Mouse (Mus musculus) heart, adult 2 months (tissue): ENCODE measurements around the gene Ccdc3. TPM values are rescaled to one million over a fixed set of nuclear protein-coding genes. Genes with fewer than 3 reads are reported as not detected.

Experiments used
- DNase-seq, 2 experiments: peaks; one replicate each; pipeline ENCODE4 v3.0.0; 2021
- H3K27ac ChIP-seq: fragments of 200-600 bp; 2 replicates; pipeline ENCODE4 v1.8.1; 2022
- H3K27me3 ChIP-seq: fragments of 200-500 bp; 2 replicates; pipeline ENCODE4 v1.6.1; 2012; ENCODE audit warnings: mild to moderate bottlenecking, low read length, inconsistent platforms, mixed read lengths; ENCODE audit not compliant: control insufficient read depth, insufficient read depth
- H3K36me3 ChIP-seq: fragments of 200-500 bp; 2 replicates; pipeline ENCODE4 v1.6.1; 2012; ENCODE audit warnings: low read length, inconsistent platforms; ENCODE audit not compliant: control insufficient read depth, insufficient read depth
- H3K4me1 ChIP-seq: fragments of 200-500 bp; 2 replicates; pipeline ENCODE4 v1.6.1; 2011; ENCODE audit warnings: low read length; ENCODE audit not compliant: control insufficient read depth, insufficient read depth
- H3K4me3 ChIP-seq: fragments of 200-600 bp; 2 replicates; pipeline ENCODE4 v1.8.1; 2022
- H3K79me2 ChIP-seq: fragments of 200-500 bp; replicated peaks from 2 replicates; pipeline ENCODE4 v1.6.1; 2012; ENCODE audit warnings: mild to moderate bottlenecking, inconsistent platforms, low read length, moderate library complexity, mixed read lengths; ENCODE audit not compliant: control insufficient read depth, insufficient read depth
- H3K9ac ChIP-seq: fragments of 200-500 bp; 2 replicates; pipeline ENCODE4 v1.6.1; 2012; ENCODE audit warnings: low read depth, mild to moderate bottlenecking, control low read depth, inconsistent platforms, low read length, mixed read lengths
- EP300 ChIP-seq: fragments of 200-500 bp; IDR thresholded peaks from 2 replicates; pipeline ENCODE4 v1.6.1; 2011; ENCODE audit warnings: low read depth, low read length, control low read depth; ENCODE audit not compliant: insufficient read depth
- POLR2A ChIP-seq: fragments of 200-500 bp; IDR thresholded peaks from 2 replicates; pipeline ENCODE4 v1.6.1; 2011; ENCODE audit warnings: mild to moderate bottlenecking, low read depth, low read length, control low read depth; ENCODE audit not compliant: insufficient read depth
- WGBS: fragments of 180-500 bp; shearing (Covaris S2); methylation state at CpG from one replicate; pipeline ENCODE4 v1.1.7; 2018; 5-methylcytosine and 5-hydroxymethylcytosine counted together
- intact Hi-C: fragments of 180-260 bp; cut with DNase I; formaldehyde crosslinking; loops from one replicate; pipeline ENCODE4 v1.15.1; 2025
- polyA plus RNA-seq: library from polyadenylated mRNA; depleted of rRNA; stranded (reverse); fragments of >200 nt; gene quantifications from 2 replicates; pipeline ENCODE4 v1.2.3, GENCODE M21; 2012; rRNA removed
- total RNA-seq, 2 experiments: library from RNA; stranded (reverse); gene quantifications; 2 replicates each; pipeline ENCODE4 v1.2.3; 2021

Gene Ccdc3
- total and polyA plus RNA-seq, 3 experiments = 3.9 to 5.0 (median 4.0) TPM

DNA sequence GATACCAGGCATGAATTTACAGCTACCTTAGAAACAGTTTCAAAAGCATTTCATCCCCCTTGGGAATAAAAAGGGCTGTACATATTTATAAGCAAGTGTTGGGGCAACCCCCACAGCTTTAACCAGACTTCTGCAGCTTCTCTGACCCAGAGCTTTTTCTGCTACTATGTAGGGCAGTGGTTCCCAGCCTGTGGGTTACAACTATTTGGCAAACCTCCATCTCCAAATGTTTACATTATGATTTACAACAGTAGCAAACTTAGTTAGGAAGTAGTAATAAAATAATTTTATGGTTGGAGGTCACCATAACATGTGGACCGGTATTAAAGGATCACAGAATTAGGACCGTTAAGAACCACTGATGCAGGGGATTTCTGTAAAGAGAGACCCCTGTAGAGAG is 130.4 kb downstream of the Ccdc3 start:
- TF ChIP-seq POLR2A (no peak), EP300 (no peak)
- Histone ChIP-seq H3K4me1 (no peaks in the 10 kb centered on the region), H3K27ac (no peak overlapping the region), H3K79me2 (no peaks in the 10 kb centered on the region), H3K27me3 (no peaks in the 10 kb centered on the region), H3K4me3 (no peak overlapping the region), H3K9ac (no peak overlapping the region), H3K36me3 (no peaks in the 10 kb centered on the region)
- no peak for DNase-seq
- 74% methylated on average over 2 of the region's 2 CpGs for WGBS
- intact Hi-C loops = no loop called here

Other genes with a start within 250 kb of the Ccdc3 start
- gene Phyh, start 218.8 kb upstream of the Ccdc3 start, total RNA-seq = 100 to 1,000 TPM; 743 to 904 TPM
- gene Phyh, start 218.8 kb upstream of the Ccdc3 start, polyA plus RNA-seq = 620 and 892 TPM in 2 replicates
- not detected for gene Ucma, start 161.7 kb upstream of the Ccdc3 start, total RNA-seq
- 0.88 and 1.4 TPM in 2 replicates for gene Ucma, start 161.7 kb upstream of the Ccdc3 start, polyA plus RNA-seq
- under 1 TPM; 0.31 to 0.39 TPM for gene Mcm10, start 125.0 kb upstream of the Ccdc3 start, total RNA-seq
- gene Mcm10, start 125.0 kb upstream of the Ccdc3 start, polyA plus RNA-seq = 0.14 and 0.85 TPM in 2 replicates
- gene Optn, start 73.7 kb upstream of the Ccdc3 start, total RNA-seq = 10 to 100 TPM; 76.3 to 100.0 TPM
- gene Optn, start 73.7 kb upstream of the Ccdc3 start, polyA plus RNA-seq = 16.5 and 18.6 TPM in 2 replicates